Mouse (Mus musculus): ENCODE data around the gene Arl16. TPM values are rescaled to one million over a fixed set of nuclear protein-coding genes. Genes with fewer than 3 reads are reported as not detected.

Gene Arl16
- polyA plus RNA-seq, 1 experiment from 2014 or later = 48.0 TPM

DNA sequence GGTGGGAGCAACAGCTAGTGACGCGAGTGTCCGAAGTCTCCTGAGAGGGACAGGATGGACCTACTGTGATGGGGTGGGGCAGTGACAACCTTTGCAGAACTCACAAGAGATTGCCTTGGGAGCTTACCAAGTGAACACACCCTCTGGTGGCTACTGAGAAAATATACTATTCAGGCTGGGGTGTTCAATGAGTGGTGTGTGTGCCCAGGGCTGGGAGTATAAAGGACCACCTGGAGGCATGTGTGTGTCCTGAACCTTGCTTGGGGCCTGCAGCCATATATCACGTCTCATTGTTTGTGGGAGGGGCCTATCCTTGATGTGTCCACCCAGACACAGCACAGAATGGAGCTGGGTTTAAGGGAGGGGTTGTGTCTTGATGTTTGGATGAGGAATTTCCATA lies 21.1 kb upstream of the Arl16 start:
- Histone ChIP-seq H3K9me3 (ENCODE audit: control insufficient read depth, low read length) (no peaks in the 10 kb centered on the region), H3K4me2 (no peak overlapping the region), H3K4me1 (ENCODE audit: control insufficient read depth, insufficient read depth, low read length) (peaks cover 35% of the 10 kb centered on the region), H3K4me3 (ENCODE audit: low read depth, low read length) (no peak overlapping the region), H3K36me3 (ENCODE audit: control insufficient read depth, insufficient read depth, low read length) (peaks cover 22% of the 10 kb centered on the region), H3K9ac (ENCODE audit: low read length) (no peak overlapping the region), H3K27me3 (ENCODE audit: control insufficient read depth, insufficient read depth, low read length) (no peaks in the 10 kb centered on the region), H3K27ac (ENCODE audit: low read depth, low read length) (no peak overlapping the region)
- ATAC-seq (ENCODE audit: low FRiP score) (no peak), DNase-seq (ENCODE audit: low spot score, missing footprints) (peak; percentile 78)
- 81% methylated on average over 4 of the region's 4 CpGs for WGBS

DNA sequence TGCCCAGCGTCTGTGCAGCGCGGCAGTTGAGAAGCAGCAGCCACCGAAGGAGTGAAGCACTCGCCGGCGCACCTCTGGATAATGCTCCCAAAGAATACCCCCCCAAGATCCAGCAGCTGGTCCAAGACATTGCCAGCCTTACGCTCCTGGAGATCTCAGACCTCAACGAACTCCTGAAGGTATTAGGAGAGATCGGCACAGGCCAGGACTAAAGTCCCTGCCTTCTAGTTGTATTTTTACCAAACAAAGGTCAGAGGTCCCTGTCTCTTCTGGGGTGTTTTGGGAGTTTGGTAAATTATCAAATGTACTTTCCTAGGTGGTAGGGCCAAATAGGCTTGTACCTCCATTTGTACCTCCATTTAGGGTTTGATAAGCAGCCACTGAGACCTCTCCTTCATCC lies 17.8 kb upstream of the Arl16 start:
- Histone ChIP-seq H3K36me3 (ENCODE audit: control insufficient read depth, insufficient read depth, low read length) (peaks cover 30% of the 10 kb centered on the region), H3K4me1 (ENCODE audit: control insufficient read depth, insufficient read depth, low read length) (peaks cover 16% of the 10 kb centered on the region), H3K9ac (ENCODE audit: low read length) (peak overlapping the region; percentile 94), H3K9me3 (ENCODE audit: control insufficient read depth, low read length) (no peaks in the 10 kb centered on the region), H3K4me3 (ENCODE audit: low read depth, low read length) (peak overlapping the region; percentile 98), H3K4me2 (peak overlapping the region; percentile 89), H3K27me3 (ENCODE audit: control insufficient read depth, insufficient read depth, low read length) (no peaks in the 10 kb centered on the region), H3K27ac (ENCODE audit: low read depth, low read length) (no peak overlapping the region; the same call in 1 of the 2 replicates)
- WGBS = 12% methylated on average over 10 of the region's 10 CpGs
- no peak for DNase-seq (ENCODE audit: low spot score, missing footprints)
- no peak for ATAC-seq (ENCODE audit: low FRiP score)

- H3K9me3 ChIP-seq (ENCODE audit: control insufficient read depth, low read length) = no peaks in the 10 kb centered on the region
- peak within 1 kb of the TSS; percentile 57 for H3K27ac ChIP-seq (ENCODE audit: low read depth, low read length)
- H3K36me3 ChIP-seq (ENCODE audit: control insufficient read depth, insufficient read depth, low read length) = peaks cover 37% of the 10 kb centered on the region
- peak within 1 kb of the TSS; percentile 94 for H3K9ac ChIP-seq (ENCODE audit: low read length)
- DNase-seq (ENCODE audit: low spot score, missing footprints) (peak; percentile 98), ATAC-seq (ENCODE audit: low FRiP score) (peak; percentile 96)
- no peaks in the 10 kb centered on the region for H3K27me3 ChIP-seq (ENCODE audit: control insufficient read depth, insufficient read depth, low read length)
- WGBS = under 1% methylated on average over 60 of the region's 60 CpGs
- H3K4me3 ChIP-seq (ENCODE audit: low read depth, low read length) = peak within 1 kb of the TSS; percentile 98
- H3K4me2 ChIP-seq = peak within 1 kb of the TSS; percentile 89
- peaks cover 16% of the 10 kb centered on the region for H3K4me1 ChIP-seq (ENCODE audit: control insufficient read depth, insufficient read depth, low read length)
Measured at GRCm38 (mm10) chr11:120484265-120484981, 17.0 kb upstream of the Arl16 start, which contains the start of gene Mrpl12. Gene Mrpl12 (plus strand): TSS chr11:120484613.

- H3K4me2 ChIP-seq = peak overlapping the region; percentile 89
- ATAC-seq (ENCODE audit: low FRiP score) (no peak), DNase-seq (ENCODE audit: low spot score, missing footprints) (no peak)
- peak overlapping the region; percentile 98 for H3K4me3 ChIP-seq (ENCODE audit: low read depth, low read length)
- H3K27ac ChIP-seq (ENCODE audit: low read depth, low read length) = no peak overlapping the region; the same call in 1 of the 2 replicates
- H3K27me3 ChIP-seq (ENCODE audit: control insufficient read depth, insufficient read depth, low read length) = no peaks in the 10 kb centered on the region
- peaks cover 16% of the 10 kb centered on the region for H3K4me1 ChIP-seq (ENCODE audit: control insufficient read depth, insufficient read depth, low read length)
- peaks cover 40% of the 10 kb centered on the region for H3K36me3 ChIP-seq (ENCODE audit: control insufficient read depth, insufficient read depth, low read length)
- H3K9ac ChIP-seq (ENCODE audit: low read length) = peak overlapping the region; percentile 94
- WGBS = 89% methylated on average over 7 of the region's 7 CpGs
- no peaks in the 10 kb centered on the region for H3K9me3 ChIP-seq (ENCODE audit: control insufficient read depth, low read length)
Measured at GRCm38 (mm10) chr11:120483448-120483934, 16.1 kb upstream of the Arl16 start.

DNA sequence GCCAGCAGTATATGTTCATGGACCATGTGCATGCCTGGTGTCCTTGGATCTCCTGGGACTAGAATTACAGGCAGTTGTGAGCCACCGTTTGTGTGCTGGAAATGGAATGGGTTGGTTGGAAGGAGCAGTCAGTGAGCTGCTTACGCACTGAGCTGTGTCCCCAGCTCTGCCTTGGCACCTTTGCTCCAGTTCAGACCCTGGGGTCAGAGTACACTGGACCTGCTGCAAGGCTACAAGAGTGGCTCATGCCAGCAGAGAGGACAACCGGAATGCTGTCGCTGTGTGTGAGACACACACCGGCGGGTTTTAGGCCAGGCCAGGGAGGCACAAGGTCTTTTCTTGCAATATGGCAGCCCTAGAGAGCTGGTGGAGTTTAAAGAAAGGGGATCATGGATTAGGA lies 4.6 kb upstream of the Arl16 start:
- H3K4me2 ChIP-seq = no peak overlapping the region
- no peaks in the 10 kb centered on the region for H3K9me3 ChIP-seq (ENCODE audit: control insufficient read depth, low read length)
- H3K9ac ChIP-seq (ENCODE audit: low read length) = no peak overlapping the region
- H3K27ac ChIP-seq (ENCODE audit: low read depth, low read length) = no peak overlapping the region
- H3K4me3 ChIP-seq (ENCODE audit: low read depth, low read length) = no peak overlapping the region
- H3K36me3 ChIP-seq (ENCODE audit: control insufficient read depth, insufficient read depth, low read length) = peaks cover 27% of the 10 kb centered on the region
- no peaks in the 10 kb centered on the region for H3K27me3 ChIP-seq (ENCODE audit: control insufficient read depth, insufficient read depth, low read length)
- 96% methylated on average over 6 of the region's 6 CpGs for WGBS
- DNase-seq (ENCODE audit: low spot score, missing footprints) (no peak), ATAC-seq (ENCODE audit: low FRiP score) (no peak)
- H3K4me1 ChIP-seq (ENCODE audit: control insufficient read depth, insufficient read depth, low read length) = peaks cover 7% of the 10 kb centered on the region

DNA sequence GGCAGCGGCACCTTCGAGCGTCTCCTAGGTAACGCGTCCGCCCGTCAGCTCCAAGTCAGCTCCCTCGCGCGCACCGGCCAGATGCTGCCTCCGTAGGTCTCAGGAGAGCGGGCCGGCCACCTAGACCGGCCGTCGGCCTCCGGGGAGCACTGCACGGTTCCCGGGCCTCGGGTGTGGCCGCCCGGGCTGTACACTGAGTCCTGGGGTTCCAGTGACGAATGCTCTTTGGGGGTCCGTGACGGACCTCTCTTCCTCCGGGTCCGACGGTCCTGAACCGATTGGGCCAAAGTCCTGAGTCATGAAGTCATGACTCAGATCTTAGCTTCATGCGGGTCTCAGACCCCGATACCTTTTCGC lies 307 bp upstream of the Arl16 start:
- DNase-seq (ENCODE audit: low spot score, missing footprints) (no peak), ATAC-seq (ENCODE audit: low FRiP score) (no peak)
- Histone ChIP-seq H3K27ac (ENCODE audit: low read depth, low read length) (peak overlapping the region; percentile 30), H3K9ac (ENCODE audit: low read length) (peak overlapping the region; percentile 84), H3K9me3 (ENCODE audit: control insufficient read depth, low read length) (no peaks in the 10 kb centered on the region), H3K36me3 (ENCODE audit: control insufficient read depth, insufficient read depth, low read length) (peaks cover 15% of the 10 kb centered on the region), H3K4me2 (peak overlapping the region; percentile 90), H3K4me1 (ENCODE audit: control insufficient read depth, insufficient read depth, low read length) (peaks cover 15% of the 10 kb centered on the region), H3K27me3 (ENCODE audit: control insufficient read depth, insufficient read depth, low read length) (no peaks in the 10 kb centered on the region), H3K4me3 (ENCODE audit: low read depth, low read length) (peak overlapping the region; percentile 92)
- WGBS = 2% methylated on average over 33 of the region's 33 CpGs

DNA sequence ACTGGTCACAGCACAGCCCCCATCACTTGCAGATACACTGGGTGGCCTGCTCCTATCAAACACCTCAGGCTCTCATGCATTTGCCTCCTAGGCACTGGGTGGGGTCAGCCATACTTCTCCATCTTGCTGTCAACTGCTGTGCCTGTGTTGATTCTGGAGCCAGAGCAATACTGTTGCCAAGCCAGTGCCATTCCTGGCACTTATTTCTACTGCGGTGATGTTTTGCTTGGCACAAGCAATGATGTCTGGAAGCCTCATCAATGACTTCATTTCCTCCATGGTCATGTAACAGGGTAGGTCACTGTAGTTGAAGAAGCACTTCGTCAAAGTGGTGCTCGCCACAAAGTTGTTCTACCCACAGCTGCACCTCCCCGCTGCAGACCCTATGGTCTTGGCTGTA lies 1.9 kb downstream of the Arl16 start:
- 99% methylated on average over 4 of the region's 4 CpGs for WGBS
- H3K36me3 ChIP-seq (ENCODE audit: control insufficient read depth, insufficient read depth, low read length) = peaks cover 9% of the 10 kb centered on the region
- no peak overlapping the region for H3K4me2 ChIP-seq

DNA sequence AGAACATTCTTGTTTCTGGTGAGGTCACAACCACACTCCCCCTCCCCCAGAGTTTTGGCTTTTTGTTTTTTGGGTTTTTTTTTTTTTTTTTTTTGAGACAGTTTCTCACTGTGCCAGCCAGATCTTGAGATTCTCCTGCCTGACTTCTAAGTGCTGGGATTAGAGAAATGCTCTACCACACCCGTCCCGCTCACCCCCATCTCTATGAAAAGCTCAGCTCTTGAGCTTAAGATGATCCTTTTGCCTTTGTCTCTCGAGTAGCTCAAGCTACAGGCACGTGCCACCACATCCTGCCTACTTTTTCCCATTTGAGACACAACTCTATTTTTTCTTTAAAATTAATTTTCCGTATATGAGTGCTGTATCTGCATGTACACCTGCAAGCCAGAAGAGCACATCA lies 3.0 kb downstream of the Arl16 start:
- ATAC-seq (ENCODE audit: low FRiP score) (no peak), DNase-seq (ENCODE audit: low spot score, missing footprints) (no peak)
- H3K4me3 ChIP-seq (ENCODE audit: low read depth, low read length) = no peak overlapping the region
- no peak overlapping the region for H3K27ac ChIP-seq (ENCODE audit: low read depth, low read length)
- H3K4me2 ChIP-seq = no peak overlapping the region
- H3K9me3 ChIP-seq (ENCODE audit: control insufficient read depth, low read length) = no peaks in the 10 kb centered on the region
- no peak overlapping the region for H3K9ac ChIP-seq (ENCODE audit: low read length)
- H3K4me1 ChIP-seq (ENCODE audit: control insufficient read depth, insufficient read depth, low read length) = peaks cover 15% of the 10 kb centered on the region
- peaks cover 12% of the 10 kb centered on the region for H3K36me3 ChIP-seq (ENCODE audit: control insufficient read depth, insufficient read depth, low read length)
- H3K27me3 ChIP-seq (ENCODE audit: control insufficient read depth, insufficient read depth, low read length) = no peaks in the 10 kb centered on the region
- WGBS = 90% methylated on average over 5 of the region's 5 CpGs

More for the DNA sequence above, 1.9 kb downstream of the Arl16 start:
- DNase-seq (ENCODE audit: low spot score, missing footprints) = no peak
- Histone ChIP-seq H3K9ac (ENCODE audit: low read length) (no peak overlapping the region), H3K27ac (ENCODE audit: low read depth, low read length) (no peak overlapping the region), H3K27me3 (ENCODE audit: control insufficient read depth, insufficient read depth, low read length) (no peaks in the 10 kb centered on the region), H3K4me3 (ENCODE audit: low read depth, low read length) (no peak overlapping the region), H3K4me1 (ENCODE audit: control insufficient read depth, insufficient read depth, low read length) (peaks cover 15% of the 10 kb centered on the region), H3K9me3 (ENCODE audit: control insufficient read depth, low read length) (no peaks in the 10 kb centered on the region)
- ATAC-seq (ENCODE audit: low FRiP score) = no peak

- DNase-seq (ENCODE audit: low spot score, missing footprints) (no peak), ATAC-seq (ENCODE audit: low FRiP score) (no peak)
- WGBS = 94% methylated on average over 2 of the region's 2 CpGs
- Histone ChIP-seq H3K4me1 (ENCODE audit: control insufficient read depth, insufficient read depth, low read length) (peaks cover 18% of the 10 kb centered on the region), H3K4me2 (no peak overlapping the region), H3K9me3 (ENCODE audit: control insufficient read depth, low read length) (no peaks in the 10 kb centered on the region), H3K27me3 (ENCODE audit: control insufficient read depth, insufficient read depth, low read length) (no peaks in the 10 kb centered on the region), H3K27ac (ENCODE audit: low read depth, low read length) (no peak overlapping the region), H3K36me3 (ENCODE audit: control insufficient read depth, insufficient read depth, low read length) (peaks cover 12% of the 10 kb centered on the region), H3K9ac (ENCODE audit: low read length) (no peak overlapping the region), H3K4me3 (ENCODE audit: low read depth, low read length) (no peak overlapping the region)
Measured at GRCm38 (mm10) chr11:120463536-120463935, 3.9 kb downstream of the Arl16 start.
